Mouse (Mus musculus) cerebellum, postnatal 25 days (tissue): ENCODE results near the gene Rbmx.

Experiments used
- DNase-seq, 2 experiments: peaks; one replicate each; pipeline ENCODE4 v3.0.0; 2021; ENCODE audit warnings: mixed read lengths in 2 of 2

Rbmx gene

GRCm38 (mm10) chrX:57392367-57393246, at the start of gene Rbmx:
Gene Rbmx (minus strand): TSS chrX:57393036.
- peak; percentile 83 to 85 for DNase-seq

GRCm38 (mm10) chrX:57433897-57434296, 41.1 kb upstream of the Rbmx start:
- no peak for DNase-seq

GRCm38 (mm10) chrX:57431610-57432009, 38.8 kb upstream of the Rbmx start:
- DNase-seq = no peak

GRCm38 (mm10) chrX:57408769-57409168, 15.9 kb upstream of the Rbmx start, which contains the start of gene Gm364:
Gene Gm364 (plus strand): TSS chrX:57409154.
- no peak for DNase-seq

DNA sequence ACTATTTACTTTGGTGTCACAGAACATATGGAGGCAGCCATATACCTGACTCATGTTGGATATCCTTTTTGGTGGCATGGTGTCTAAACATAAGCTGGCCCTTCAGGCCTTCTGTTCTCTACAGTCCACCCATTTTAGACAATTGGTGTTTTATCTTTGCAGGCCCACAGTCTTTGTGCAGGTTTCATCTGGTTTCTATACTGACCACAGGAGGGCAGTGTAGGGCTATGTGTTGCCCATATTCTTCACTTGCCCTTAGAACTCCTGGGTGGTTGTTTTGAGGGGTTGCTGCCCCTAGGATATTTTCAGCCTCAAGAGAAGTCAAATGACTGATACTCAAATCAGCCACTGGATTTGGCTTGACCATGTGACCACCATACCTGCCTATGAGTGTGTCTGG, 10.8 kb upstream of the Rbmx start:
- no peak for DNase-seq

GRCm38 (mm10) chrX:57401388-57401787, 8.6 kb upstream of the Rbmx start:
- DNase-seq = no peak

- peak in 1 of 2 experiments; percentile 7 for DNase-seq
These were observed 576 bp upstream of the Rbmx start for GRCm38 (mm10) chrX:57393412-57393811.

DNA sequence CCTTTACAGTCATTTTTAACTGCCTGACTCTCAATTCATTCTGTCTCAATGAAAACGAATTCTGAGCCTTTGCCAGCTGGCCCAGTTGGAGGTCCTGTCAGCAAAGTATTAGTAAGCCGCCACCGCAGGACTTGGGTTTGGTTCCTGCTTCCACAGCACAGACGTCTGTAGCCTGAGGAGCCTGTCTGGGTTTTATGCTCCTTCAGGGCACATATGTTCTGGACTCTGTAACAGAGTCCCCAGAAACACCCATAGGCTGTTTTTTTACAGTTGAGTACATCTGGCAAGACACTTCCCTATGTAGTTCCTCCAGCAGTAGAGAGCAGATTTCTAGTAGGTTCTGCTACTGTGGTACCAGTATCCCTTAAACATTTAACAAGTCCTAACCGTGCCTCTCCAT, 11.9 kb downstream of the Rbmx start:
- DNase-seq = peak; percentile 14 to 49

- no peak for DNase-seq
These were observed 14.3 kb downstream of the Rbmx start for GRCm38 (mm10) chrX:57378579-57378978.

GRCm38 (mm10) chrX:57377096-57377495, 15.7 kb downstream of the Rbmx start:
- DNase-seq = no peak

DNA sequence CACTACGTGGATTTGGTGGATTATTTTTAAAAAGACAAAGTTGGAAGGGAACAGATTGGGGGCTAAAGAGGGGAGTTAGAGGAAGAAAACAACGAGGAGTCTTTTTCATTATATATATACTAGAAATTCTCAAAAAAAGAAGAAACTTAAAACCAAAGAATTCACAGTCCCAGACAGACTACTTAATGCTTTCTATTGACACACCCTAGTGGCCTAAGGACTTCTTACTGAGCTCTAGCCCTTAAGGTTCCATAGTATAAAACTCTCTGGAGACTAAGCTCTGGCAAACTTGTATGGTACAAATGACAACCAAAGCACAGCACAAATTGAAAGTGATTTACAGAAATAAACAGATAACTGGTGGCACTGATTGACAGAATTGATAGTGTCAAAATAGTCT, 18.8 kb downstream of the Rbmx start:
- DNase-seq = no peak

DNA sequence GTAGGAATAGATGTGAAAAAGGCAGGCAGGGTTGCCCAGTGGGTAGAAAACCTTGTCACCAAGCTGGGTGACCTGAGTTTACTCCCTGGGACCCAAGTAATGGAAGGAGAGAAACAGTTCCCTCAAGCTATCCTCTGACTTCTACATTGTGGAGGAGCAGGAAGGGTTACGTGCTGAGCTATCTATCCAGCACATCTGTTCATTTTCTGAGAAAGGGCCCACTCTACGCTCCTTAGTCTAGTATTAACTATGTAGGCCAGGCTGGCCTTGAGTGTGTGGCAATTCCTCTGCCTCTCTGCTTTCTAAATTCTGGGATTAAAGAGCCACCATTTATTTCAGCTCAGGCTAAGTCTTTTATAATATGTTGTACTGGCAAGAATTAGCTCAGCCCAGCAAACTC, 19.3 kb downstream of the Rbmx start:
- DNase-seq = no peak

DNA sequence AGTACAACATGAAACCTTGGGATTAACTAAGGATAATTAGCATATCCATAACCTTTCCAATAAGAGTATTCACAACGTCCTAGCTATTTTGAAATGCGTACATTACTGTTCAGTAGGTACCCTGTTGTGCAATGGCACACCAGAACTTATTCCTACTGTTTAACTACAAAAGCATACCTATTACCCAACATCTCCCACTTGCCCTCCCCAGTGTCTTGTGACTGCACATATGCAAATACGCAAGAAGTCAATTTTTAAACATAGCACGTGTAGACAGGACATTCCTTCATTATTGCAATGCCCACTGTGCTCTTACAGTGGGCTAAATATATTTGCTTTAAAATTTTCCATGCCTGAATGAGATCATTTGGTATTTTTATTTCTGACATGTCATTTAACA, 19.9 kb downstream of the Rbmx start:
- no peak for DNase-seq

DNA sequence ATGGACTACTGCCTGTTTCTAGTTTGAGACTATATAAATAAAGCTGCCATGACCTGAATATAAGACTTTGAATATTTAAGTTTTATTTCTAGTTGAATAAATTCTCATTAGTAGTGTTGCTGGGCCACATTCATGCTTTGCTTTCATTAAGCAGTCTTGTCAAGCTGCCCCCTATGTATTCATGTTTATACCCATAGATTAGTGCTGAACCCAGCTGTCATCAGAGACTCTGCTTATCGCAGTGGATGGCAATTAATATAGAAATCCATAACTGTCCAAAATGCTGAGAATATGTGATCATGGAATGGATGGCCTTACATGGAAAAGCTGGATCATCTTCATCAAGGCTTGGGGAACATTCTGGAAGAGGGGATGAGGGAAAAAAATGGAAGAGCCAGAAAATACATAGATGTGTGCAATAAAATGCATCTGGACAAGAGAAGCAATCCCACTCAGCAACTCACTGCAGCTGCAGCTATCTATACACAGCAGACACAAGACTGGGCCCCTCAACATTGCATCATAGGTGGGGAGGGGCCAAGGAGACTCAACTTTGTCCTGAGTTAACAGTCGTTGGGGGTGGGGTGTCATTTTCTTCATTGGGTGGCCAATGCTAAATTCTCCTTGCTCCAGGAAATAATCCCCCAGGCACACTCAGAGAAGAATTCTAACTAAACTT, 27.8 kb downstream of the Rbmx start:
- DNase-seq = no peak

DNA sequence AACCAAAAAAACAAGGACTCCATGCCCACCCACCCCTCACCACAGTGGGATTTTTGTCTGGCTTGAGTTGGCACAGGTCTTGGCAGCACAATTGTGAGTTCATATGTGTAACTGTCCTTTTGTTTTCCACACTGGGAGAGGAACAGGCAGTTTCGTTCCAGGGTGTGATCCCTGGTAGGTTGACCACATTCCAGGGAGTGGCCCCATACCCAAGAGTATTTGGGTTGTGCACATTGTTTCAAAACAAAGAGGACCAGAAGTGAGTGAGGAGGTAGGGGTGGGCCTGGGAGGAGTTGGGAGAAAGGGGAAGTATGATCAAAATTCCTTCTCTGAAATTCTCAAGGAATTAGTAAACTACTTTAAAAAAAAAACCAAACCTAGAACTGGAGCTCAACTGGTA, 33.5 kb downstream of the Rbmx start:
- no peak for DNase-seq

DNA sequence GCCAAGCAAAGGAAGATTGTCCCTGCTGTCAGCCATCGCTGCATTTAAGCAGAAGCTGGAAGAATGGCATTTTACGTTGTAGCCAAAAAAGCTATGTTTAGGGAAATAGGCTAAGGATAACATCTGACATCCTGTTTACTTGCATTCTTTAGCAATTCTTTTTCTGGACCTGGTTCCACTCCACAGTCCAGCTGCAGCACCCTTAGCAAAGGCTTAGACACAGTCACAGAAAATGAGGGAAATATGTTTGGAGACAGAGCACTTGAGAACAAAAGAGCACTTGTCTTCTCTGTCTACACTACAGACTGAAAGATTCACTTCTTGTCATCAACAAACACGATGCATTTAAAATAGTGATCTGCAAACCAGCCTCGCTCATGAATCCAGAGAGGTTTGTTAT, 53.6 kb downstream of the Rbmx start:
- no peak for DNase-seq

GRCm38 (mm10) chrX:57338371-57339211, 54.2 kb downstream of the Rbmx start, which contains the start of gene Arhgef6:
Gene Arhgef6 (minus strand): TSS chrX:57338729.
- DNase-seq = peak; percentile 13 to 15

GRCm38 (mm10) chrX:57337582-57337981, 55.3 kb downstream of the Rbmx start:
- no peak for DNase-seq

DNA sequence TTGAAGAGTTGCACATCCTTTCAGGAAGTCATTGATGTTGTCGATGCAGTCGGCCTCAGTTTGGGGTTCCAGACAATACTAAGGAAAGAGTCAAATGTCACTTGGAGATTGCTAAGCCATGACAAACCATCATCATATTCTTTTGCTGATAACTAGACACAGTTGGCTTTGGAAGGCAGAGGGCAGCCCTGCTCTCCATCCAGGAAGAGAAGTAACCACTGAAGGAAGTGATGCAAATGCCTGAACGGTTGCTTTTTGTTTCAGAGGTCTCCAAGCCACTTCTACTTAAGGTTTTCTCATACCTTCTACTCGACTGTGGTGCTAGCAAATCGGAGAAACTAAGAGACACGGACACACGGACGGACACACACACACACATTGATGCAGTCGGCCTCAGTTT, 55.9 kb downstream of the Rbmx start:
- DNase-seq = no peak

- no peak for DNase-seq
These were observed 57.5 kb downstream of the Rbmx start for GRCm38 (mm10) chrX:57335313-57335712.
